Mouse (Mus musculus) embryonic fibroblast, embryonic 13.5 days (primary cell): ENCODE measurements around the gene Mgat5.

Experiments used
- CTCF ChIP-seq: IDR thresholded peaks from 2 replicates; pipeline ENCODE4 v1.5.1; 2011; ENCODE audit warnings: mild to moderate bottlenecking, control low read depth, low read length, moderate library complexity, borderline replicate concordance; ENCODE audit not compliant: insufficient read depth
- POLR2A ChIP-seq: IDR thresholded peaks from 2 replicates; pipeline ENCODE4 v1.6.1; 2011; ENCODE audit warnings: low read depth, mild to moderate bottlenecking, control low read depth, low read length, moderate library complexity

- TF ChIP-seq POLR2A (no peak), CTCF (no peak)
Measured at GRCm38 (mm10) chr1:127230468-127230867, 25.7 kb downstream of the Mgat5 start.
